Mouse (Mus musculus) cerebellum, postnatal 25 days (tissue): Measurements from ENCODE around the gene Plac9a.
A peak's percentile ranks its signal among the peaks of the same experiment; 100 is the strongest.
"Not testable (repeated sequence)": the region's sequence is repeated elsewhere in the genome, so short reads cannot be mapped to it uniquely, and the experiment has no call there.

ENCODE experiments used
- DNase-seq, 2 experiments: peaks; one replicate each; pipeline ENCODE4 v3.0.0; 2021; ENCODE audit warnings: mixed read lengths in 2 of 2

The Plac9a gene

GRCm38 (mm10) chr14:25863721-25864120, 39.2 kb downstream of the Plac9a start:
- DNase-seq = no peak

- no peak for DNase-seq
Measured at GRCm38 (mm10) chr14:25861771-25862530, 40.9 kb downstream of the Plac9a start.

GRCm38 (mm10) chr14:25857940-25858339, 45.0 kb downstream of the Plac9a start:
- DNase-seq = no peak

GRCm38 (mm10) chr14:25857168-25857621, 45.7 kb downstream of the Plac9a start:
- DNase-seq = no peak

- no peak for DNase-seq
Measured at GRCm38 (mm10) chr14:25855241-25855885, 47.5 kb downstream of the Plac9a start.

- no peak for DNase-seq
Measured at GRCm38 (mm10) chr14:25853717-25854452, 49.0 kb downstream of the Plac9a start.

GRCm38 (mm10) chr14:25853295-25853694, 49.6 kb downstream of the Plac9a start:
- DNase-seq = no peak

GRCm38 (mm10) chr14:25852121-25852561, 50.8 kb downstream of the Plac9a start:
- DNase-seq = no peak

- DNase-seq = no peak
Measured at GRCm38 (mm10) chr14:25851189-25851588, 51.7 kb downstream of the Plac9a start.

- no peak for DNase-seq
Measured at GRCm38 (mm10) chr14:25850433-25850832, 52.5 kb downstream of the Plac9a start.

- not testable (repeated sequence) for DNase-seq
Measured at GRCm38 (mm10) chr14:25848708-25849107, 54.2 kb downstream of the Plac9a start.

GRCm38 (mm10) chr14:25848237-25848636, 54.7 kb downstream of the Plac9a start:
- DNase-seq = no peak

- DNase-seq = no peak
Measured at GRCm38 (mm10) chr14:25847660-25848059, 55.2 kb downstream of the Plac9a start.

- DNase-seq = no peak
Measured at GRCm38 (mm10) chr14:25846516-25846915, 56.4 kb downstream of the Plac9a start.

- DNase-seq = no peak
Measured at GRCm38 (mm10) chr14:25845832-25846383, 57.0 kb downstream of the Plac9a start.

- DNase-seq = no peak
Measured at GRCm38 (mm10) chr14:25844372-25844771, 58.5 kb downstream of the Plac9a start.

- no peak for DNase-seq
Measured at GRCm38 (mm10) chr14:25842688-25843003, 60.3 kb downstream of the Plac9a start.

- peak; percentile 51 to 71 for DNase-seq
Measured at GRCm38 (mm10) chr14:25841991-25842687, 60.8 kb downstream of the Plac9a start, which contains the start of gene Anxa11. TSS of gene Anxa11 (plus strand) at chr14:25842156.

- no peak for DNase-seq
Measured at GRCm38 (mm10) chr14:25841579-25841978, 61.3 kb downstream of the Plac9a start.

GRCm38 (mm10) chr14:25840961-25841360, 61.9 kb downstream of the Plac9a start:
- DNase-seq = no peak

GRCm38 (mm10) chr14:25839791-25840190, 63.1 kb downstream of the Plac9a start:
- DNase-seq = no peak

- no peak for DNase-seq
Measured at GRCm38 (mm10) chr14:25838411-25838810, 64.5 kb downstream of the Plac9a start.
